Mouse (Mus musculus): Measurements from ENCODE around the gene Rhoc.
"Not testable (repeated sequence)": the region's sequence is repeated elsewhere in the genome, so short reads cannot be mapped to it uniquely, and the experiment has no call there.

Rhoc gene

DNA sequence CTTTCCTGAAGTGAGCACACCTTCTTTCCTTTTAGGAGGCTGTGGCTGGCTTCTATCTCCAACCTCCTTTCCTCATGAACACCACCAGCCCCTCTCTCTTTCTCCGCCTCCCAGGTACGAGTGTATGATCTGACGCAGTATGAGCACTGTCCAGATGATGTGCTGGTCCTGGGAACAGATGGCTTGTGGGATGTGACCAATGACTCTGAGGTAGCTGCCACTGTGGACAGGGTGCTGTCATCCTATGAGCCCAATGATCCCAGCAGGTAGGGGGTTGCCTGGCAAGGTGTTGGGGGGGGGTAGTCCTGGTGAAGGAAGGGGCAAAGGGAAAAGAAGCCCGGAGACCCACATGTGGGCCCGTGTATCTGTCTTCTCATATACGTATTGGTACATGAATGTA lies 2.9 kb upstream of the Rhoc start:
- DNase-seq (ENCODE audit: low spot score) = no peak

DNA sequence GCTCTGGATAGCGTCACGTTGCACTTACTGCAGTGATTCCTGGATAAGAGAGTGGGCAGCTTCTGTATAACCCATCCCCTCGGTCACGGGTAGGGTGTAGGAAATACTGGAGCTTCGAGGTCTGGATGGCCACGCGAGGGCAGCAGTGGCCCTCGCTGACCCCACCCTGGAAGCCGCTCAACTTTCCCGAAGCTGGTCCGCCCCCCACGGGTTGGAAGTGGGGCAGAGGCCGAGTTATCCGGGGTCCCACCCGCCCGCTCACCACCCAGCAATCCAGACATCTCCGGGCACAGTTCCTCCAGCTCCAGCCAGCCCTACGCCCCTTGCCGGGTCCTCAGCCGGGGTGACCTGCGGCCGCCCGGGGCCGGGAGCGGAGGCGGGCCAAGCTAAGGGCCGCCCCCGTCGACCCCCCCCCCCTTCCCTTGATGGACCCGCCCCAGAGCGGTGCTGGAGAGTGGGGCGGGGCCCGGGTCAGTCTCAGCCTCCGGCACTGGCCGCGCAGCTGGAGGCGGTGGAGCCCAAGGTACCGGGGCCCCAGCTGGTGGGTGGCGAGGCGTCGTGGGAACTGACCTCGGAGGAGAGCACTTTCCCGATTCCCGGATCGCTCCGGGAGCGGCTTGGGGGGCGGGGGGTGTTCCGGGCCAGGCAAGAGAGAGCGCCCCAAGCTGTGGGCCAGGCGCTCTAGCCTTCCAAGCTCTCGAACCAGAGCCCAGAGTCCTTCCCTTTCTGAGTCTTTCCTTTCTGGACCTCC lies 561 bp downstream of the Rhoc start:
- DNase-seq (ENCODE audit: low spot score) = peak; percentile 85

DNA sequence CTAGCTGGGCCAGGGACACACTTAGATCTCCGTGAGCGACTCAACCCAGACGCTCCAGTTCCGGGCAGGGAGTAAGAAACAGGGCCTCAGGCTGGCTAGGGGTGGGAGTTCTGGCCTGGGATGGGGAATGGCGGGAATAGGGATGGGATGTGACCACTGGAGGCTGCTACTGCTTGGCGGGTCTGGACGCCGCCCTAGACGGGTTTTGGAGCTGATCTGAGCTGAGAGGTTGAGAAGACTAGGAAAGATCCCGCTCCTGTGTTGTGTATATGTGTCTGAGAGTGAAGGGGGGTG lies 1.1 kb downstream of the Rhoc start:
- no peak for DNase-seq (ENCODE audit: low spot score)

DNA sequence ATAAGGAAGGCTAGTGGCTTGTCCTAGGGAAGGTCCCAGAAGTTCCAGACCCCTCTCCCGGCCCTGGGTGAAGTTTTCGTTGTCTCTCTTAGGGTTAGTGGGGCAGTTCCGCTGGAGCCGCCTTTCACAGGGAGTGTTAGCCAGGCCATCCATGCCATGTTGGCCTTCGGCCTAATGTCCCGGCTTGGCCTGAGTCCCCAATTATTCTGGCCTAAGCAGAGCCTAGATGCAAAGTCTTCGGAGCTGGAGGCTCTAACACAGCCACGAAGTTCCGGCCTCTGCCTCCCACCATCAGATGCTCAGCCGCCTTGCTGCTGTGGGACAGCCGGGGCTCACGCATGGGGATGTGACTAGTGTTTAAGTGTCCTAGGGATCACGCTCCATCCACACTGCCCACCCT lies 1.6 kb downstream of the Rhoc start:
- no peak for DNase-seq (ENCODE audit: low spot score)

DNA sequence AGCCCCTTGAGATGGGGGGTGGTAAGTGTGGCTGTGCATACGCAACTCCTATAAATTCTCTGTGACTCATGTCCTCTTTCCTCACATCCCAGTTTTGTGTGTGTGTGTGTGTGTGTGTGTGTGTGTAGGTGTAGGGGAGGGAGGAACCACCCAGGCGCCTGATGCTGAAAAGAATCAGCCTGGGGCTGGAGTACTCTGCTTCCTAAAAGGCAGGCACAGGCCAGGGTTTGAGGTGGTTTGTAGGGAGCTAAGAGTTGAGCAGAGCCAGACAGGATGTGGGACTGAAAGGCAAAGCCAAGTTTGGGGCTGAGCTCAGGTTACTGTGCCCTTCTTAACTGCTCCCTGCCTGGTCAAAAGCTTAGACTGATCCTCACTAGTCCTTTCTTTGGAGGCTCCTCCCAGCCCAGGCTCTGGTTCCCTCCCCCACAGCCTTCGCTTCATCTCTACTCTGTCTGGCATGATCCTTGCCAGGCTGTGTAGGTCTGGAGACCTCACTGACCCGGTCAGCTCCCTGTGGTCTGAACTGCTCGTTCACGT lies 2.3 kb downstream of the Rhoc start:
- DNase-seq (ENCODE audit: low spot score) = no peak

DNA sequence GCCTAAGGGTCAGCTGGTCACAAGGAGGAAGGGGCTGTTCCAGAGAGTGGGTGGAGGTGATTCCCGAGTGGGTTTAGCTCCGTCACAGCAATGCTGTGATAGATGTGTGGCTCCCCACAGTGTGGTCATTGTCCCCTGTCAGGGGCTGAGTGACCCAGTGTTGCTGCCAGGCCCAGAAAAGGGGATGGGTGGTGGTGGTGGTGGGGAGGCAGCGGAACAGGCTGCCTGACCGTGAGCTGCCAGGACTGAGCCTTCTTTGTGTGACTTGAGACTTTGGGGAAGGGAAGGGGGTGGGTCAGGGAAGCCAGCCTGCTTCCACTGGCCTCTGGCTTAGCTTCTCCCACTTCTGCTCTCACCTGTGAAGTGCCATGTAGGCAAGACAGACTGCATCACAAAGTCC lies 2.8 kb downstream of the Rhoc start:
- DNase-seq (ENCODE audit: low spot score) = no peak

DNA sequence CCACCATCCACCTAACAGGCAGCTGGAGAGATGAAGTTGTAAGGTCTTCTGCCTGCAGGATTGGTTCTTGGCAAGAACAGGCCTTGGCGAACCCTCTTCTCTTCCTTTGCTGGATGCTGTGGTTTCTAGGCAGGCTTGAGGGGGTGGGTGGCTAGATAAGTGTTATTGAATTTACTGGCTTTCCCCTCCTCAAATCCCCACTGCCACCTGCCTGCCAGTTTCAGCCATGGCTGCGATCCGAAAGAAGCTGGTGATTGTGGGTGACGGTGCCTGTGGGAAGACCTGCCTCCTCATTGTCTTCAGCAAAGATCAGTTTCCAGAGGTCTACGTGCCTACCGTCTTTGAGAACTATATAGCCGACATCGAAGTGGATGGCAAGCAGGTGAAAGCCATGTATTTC lies 3.5 kb downstream of the Rhoc start:
- no peak for DNase-seq (ENCODE audit: low spot score)

DNA sequence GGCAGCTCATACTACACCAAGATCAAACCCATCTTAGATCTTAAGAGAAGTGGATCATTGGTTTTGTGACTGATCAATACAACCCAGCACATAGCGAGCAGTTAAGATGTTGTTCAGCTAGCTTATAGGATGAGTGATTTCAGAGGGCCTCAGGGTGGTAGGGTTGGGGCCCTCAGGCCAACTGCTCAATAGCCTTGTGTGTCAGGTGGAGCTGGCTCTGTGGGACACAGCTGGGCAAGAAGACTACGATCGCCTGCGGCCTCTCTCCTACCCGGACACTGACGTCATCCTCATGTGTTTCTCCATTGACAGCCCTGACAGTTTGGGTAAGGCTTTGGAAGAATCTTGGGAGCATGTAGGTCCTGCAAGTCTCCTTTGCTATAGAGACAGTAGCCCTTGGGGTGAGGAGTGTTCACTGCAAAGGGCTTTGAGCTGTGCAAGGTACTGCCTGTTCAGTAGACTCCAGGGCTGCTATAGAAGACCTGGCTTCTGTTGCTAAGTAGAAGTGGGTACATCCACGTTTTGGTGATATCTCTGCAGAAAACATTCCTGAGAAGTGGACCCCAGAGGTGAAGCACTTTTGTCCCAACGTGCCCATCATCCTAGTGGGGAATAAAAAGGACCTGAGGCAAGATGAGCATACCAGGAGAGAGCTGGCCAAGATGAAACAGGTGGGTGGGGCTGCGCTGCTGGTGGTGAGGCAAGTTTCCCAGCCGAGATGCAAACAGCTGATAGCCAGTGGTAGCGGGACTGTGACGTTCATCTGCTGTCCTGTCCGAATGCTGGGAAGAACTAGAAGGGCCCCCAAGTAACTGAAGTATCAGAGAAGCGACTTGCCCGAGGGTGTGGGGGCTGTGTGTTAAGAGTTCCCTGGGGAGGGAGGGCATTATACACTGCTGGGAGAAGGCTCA lies 4.4 kb downstream of the Rhoc start:
- no peak for DNase-seq (ENCODE audit: low spot score)

DNA sequence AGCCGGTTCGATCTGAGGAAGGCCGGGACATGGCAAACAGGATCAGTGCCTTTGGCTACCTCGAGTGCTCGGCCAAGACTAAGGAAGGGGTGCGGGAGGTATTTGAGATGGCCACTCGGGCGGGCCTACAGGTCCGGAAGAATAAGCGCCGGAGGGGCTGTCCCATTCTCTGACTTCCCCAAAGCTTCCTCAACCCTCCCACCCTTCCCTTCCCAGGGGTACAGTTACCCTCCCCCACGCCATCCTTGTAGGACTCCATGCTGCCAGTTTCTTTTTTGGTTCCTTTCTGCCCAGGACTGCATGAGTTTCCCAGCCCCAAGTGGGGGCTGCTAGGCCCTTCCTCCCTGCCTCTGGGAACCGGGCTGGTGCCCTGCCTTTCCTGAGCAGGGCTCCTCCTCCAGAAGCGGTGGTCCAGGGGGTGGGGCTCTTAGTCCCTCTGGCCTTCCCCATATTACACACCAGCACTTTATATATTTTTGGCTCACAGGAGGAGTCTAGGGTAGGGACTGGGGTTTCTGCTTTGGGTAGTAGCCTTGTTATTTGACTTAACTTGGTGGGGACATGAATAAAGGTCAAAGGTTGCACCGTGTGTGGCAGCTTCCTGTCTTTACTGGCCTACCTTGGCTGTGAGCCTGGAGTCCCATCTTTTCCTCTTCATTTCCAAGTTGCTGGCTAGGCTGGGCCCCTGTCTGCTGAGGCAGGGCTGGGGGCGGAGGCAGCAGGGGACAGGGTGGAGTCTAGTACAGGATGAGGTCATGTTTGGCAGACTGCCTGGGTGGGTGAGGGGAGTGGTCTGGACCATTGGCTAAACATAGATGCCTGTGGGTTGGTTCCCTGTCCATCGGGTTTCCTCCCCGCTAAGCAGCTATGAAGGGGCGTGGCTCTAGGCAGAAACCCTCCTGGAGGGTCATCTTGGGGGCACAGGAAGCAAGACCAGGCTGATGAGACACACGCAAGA lies 6.0 kb downstream of the Rhoc start:
- DNase-seq (ENCODE audit: low spot score) = peak; percentile 94

DNA sequence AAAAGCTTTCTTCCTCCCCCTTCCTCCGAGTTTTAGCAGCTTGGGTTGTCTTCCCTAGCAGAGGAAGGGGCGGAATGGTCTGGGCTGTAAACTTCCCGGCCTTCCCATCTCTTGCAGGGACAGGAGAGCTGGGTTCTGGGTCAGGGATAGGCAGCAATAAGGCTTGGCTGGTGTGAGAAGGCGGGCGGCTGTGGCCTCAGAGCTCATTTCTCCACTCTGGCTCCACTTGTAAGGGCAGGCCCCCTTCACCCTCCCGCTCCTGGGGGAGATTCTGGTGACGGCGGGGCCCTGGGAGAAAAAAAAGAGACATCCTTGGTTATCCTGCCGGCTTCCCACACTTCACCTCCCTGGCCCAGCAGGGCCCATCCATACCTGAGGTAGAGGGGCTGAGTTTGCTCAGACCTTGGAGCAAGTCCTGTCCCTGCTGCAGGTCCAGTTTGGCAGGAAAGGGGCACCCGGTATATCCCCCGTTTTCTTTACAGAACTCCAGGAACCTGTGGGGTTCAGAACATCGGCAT lies 6.8 kb downstream of the Rhoc start:
- no peak for DNase-seq (ENCODE audit: low spot score)

DNA sequence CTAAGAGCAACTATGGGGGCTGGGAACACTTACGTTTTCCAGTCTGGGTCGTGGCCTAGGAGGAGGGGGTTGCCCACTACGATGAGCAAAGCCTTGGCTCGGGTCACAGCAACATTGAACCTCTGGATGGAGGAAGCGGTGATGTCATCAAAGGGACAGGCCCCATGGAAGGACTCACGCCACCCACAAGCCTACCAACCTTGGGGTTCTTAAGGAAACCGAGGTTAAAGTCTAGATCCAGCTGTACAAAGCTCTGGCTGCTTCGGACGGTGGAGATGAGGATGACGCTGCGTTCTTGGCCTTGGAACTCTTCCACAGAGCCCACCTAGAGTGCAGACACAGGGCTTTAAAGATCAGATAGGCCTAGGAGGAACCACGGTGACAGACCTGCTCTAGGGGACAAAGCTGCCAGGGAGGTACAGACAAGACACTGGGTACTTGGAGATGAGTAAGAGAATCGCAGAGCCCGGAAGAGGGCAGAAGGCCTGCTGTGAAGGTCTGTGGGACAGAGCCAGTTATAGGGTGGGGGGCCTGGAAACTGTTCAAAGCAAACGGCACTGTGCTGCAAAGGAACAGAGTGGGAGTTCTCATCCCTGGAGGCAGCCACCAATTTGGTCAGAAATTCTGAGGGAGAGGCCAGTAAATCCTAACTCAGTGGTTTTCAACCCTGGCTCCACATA lies 7.6 kb downstream of the Rhoc start:
- DNase-seq (ENCODE audit: low spot score) = no peak

DNA sequence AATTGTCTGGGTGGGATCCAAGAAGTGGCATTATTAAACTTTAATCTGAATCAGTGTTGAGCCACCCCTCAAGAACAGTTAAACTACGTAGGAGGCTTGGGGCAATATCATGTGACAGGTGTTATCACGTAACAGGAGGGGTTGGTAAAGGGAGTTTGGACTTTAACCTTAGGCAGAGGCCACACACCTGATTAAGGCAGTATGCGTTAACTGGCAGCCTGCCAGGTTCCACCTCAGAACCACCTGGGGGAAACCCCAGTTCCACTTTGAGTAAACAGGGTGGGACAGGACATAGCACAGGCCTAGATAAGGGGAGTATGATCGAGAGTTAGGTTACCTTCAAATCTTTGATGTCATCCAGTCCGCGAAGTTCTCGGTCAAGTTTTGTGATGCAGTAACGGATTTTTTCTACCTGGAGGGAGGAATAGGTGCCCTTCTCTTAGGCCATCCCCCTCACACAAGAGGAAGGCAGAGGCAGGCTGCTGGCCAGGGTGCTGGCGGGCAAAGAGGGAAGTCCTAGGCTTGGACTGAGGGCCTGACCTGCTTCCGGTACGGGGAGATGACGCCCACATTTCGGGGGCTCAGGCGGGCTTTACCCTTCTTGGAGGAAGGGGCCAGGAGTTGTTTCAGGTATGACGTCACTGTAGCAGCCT lies 8.4 kb downstream of the Rhoc start:
- no peak for DNase-seq (ENCODE audit: low spot score)

DNA sequence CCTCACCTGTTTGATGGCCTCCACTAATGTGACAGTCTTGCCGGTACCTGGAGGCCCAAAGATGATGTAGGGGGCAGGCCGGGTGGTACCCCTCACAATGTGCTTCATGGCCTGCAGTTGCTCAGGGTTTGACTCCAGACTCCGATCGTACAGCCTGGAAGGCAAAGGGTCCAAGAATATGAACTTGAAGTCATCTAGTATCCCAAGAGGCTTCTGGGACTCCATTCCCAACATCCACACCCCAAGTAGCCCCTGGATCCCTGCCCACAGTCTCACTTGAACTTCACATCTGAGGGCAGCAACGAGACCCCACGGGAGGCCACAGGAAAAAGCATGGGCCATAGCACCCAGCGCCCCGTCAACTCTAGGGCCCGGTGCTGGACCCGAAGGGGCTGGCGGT lies 12.5 kb downstream of the Rhoc start:
- DNase-seq (ENCODE audit: low spot score) = no peak

DNA sequence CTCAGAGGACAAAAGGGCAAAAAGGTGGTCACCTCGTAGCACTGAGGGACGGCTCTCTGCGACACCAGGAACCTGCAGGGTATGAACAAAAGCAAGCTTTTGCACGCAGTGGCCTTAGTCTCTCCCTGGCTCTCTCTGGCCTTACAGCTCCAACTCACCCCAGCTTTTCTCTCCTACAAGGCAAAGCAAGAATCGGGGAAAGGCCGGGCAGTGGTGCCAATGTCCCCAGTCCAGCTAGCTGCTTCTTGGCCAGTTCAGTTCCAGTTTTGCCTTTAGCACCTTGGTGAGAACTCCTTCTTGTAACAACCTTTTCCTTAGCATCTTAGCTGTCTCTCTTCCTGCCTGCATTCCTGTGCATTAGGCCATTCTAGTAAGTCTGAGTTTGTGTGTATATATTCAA lies 13.3 kb downstream of the Rhoc start:
- no peak for DNase-seq (ENCODE audit: low spot score)

DNA sequence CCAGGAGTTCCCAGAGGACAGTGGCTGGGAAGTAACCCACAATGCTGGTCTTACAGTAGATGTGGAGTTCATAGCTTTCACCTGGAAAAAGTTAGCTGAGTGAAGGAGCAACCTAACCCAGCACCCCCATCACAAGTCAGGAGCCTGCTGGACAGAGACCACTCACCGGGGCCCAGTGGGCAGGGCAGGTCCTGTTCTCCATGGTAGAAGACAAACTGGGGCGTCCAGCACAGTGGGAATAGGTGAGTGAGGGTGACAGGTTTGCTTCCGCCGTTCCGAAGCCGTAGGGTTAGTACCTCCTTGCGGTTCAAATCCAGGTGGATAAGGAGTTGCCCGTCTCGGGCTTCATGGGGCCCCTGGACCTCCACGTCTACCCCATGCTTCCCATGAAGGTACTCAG lies 16.1 kb downstream of the Rhoc start:
- no peak for DNase-seq (ENCODE audit: low spot score)

DNA sequence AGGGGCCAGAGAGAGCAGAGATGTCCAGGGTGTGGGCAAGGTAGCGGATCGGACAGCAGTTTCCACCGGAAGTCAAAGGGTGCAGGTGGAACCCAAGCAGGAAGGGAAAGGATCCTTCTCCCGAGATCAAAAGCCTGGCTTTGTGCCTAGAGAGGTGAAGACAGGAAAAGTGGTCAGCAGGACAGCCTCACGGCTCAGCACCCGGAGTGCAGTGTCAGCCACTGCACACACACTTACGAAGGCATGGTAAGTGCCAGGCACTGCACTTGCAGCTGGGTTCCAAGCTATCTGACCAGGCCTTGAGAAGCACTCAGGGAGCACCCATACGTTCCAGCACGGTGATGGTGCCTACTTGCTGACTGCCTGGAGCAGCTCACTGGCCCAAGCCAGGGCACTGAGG lies 17.4 kb downstream of the Rhoc start:
- no peak for DNase-seq (ENCODE audit: low spot score)

DNA sequence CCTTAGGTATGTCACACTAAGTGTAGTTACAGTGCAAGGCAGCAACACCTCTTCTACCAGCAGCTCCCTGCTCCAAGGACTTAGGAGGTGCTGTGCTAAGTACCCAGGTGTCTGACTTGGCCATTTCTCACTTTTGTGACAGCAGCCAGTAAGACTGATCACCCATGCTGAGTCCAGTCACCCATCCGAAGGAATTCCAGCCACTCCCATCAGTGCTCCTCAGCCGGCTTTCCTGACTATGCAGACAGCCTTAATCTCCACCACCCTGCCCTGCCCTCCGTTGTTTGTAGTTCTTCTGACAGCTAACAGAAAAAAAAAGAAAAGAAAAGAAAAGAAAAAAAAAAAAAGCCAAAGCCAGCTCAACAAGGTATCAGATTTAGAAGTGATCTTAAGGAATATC lies 23.6 kb downstream of the Rhoc start:
- DNase-seq (ENCODE audit: low spot score) = no peak

DNA sequence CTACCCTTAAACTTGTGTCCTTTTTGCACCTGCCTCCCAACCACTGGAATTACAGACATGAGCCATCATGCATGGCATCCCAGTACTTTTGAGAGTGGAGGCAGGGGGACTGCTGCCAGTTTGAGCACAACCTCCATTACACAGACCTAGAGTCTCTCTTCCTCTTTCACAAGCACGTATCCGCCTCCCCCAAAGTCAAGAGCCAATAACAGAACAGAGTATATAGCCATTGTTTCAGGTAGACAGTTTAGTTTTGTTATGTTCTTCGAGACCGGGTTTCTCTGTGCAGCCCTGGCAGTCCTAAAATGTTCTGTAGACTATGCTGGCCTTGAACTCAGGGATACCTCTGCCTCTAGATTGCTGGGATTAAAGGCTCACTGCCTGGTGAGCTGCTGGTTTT lies 24.1 kb downstream of the Rhoc start:
- no peak for DNase-seq (ENCODE audit: low spot score)

DNA sequence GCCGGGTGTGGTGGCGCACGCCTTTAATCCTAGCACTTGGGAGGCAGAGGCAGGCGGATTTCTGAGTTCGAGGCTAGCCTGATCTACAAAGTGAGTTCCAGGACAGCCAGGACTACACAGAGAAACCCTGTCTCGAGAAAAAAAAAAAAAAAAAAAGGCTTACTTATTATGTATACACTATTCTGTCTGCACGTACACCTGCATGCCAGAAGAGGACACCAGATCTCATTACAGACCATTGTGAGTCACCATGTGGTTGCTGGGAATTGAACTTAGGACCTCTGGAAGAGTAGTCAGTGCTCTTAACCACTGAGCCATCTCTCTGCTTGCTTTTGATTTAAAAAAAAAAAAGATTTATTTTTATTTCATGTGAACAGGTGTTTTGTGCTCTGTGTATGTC lies 25.1 kb downstream of the Rhoc start:
- DNase-seq (ENCODE audit: low spot score) = not testable (repeated sequence)

DNA sequence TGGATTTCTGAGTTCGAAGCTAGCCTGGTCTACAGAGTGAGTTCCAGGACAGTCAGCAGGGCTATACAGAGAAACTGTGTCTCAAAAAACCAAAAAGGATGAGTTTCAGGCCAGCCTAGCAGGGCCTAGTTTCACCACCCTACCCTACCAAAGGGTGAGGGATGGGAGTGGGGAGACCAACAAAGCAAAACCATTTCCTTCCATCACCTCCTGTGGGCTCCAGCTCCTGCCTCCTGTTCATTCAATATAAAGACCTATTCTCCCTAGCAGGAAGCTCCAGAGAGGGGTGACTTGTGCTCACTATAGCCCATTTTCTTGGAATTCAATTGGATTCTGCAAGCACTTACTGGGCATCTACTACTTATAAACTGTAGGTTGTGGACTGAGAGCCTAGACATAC lies 26.6 kb downstream of the Rhoc start:
- no peak for DNase-seq (ENCODE audit: low spot score)

DNA sequence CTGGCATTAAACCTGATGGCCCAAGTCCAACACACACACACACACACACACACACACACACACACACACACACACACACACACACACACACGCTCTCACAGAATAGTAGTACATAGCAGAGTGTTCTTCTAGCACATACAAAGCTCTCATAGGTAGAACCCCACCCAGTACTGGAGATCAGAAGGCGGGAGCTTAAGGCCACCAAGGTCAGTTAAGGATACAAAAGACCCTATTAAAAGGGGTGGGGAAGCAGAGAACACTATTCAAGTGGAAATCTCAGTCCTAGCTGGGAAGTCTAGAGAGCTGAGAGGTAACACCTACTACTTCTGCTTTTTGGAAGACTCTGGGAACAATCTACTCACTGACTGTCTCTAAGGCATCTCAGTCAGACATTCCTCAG lies 27.2 kb downstream of the Rhoc start:
- no peak for DNase-seq (ENCODE audit: low spot score)

Measured in lung, postnatal 25 days (tissue).